Mouse (Mus musculus) forelimb bud, embryonic 11.5 days (tissue): ENCODE data around the gene Zfp354b.

Experiments
- DNase-seq: peaks from one replicate; pipeline ENCODE4 v3.0.0-alpha.2; 2012; ENCODE audit warnings: low read depth, low spot score

Gene Zfp354b

GRCm38 (mm10) chr11:50886231-50886932 lies 45.1 kb downstream of the Zfp354b start:
- DNase-seq, result no peak

GRCm38 (mm10) chr11:50883756-50884155 lies 47.7 kb downstream of the Zfp354b start:
- no peak for DNase-seq

DNA sequence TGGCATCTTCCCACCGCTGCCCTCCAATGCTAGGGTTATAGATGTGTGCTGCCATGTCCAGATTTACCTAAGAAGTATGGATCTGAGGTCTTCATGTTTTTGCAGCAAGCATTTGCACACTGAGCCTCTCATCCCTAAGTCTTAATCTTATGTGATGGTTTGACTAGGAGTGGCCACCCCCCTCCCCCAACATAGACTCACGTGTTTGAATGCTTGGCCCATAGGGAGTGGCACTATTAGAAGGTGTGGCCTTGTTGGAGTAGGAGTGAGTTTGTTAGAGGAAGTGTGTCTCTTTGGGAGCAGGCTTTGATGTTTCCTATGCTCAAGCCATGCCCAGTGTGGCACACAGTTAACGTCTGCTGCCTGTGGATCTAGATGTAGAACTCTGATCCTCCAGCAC lies 52.8 kb downstream of the Zfp354b start:
- DNase-seq, result no peak
